29 mouse cellular contexts compared by ENCODE assay signal in genomic region chr11:78920411-78920939, GRCm38 (mm10). TPM values are rescaled to one million over a fixed set of nuclear protein-coding genes. Genes with fewer than 3 reads are reported as not detected.
DNase-seq lines count a peak whose midpoint lies in the region; ATAC-seq and TF ChIP-seq lines count a peak whose summit lies in the region.
"Had no signal": no experiment of that assay in that cellular context is flagged by ENCODE, and none has a peak within 500 bp of the region (broad histone marks: within the 10 kb centered on the region; RNA-seq: fewer than 3 reads in every experiment).

TSS of gene Nos2 (plus strand) at chr11:78920787.

- no peak within 1 kb of the TSS for H3K4me3 ChIP-seq in gastrocnemius, adult 2 months
- H3K4me3 ChIP-seq in CH12.LX (replicated peaks in 1 of 3; ENCODE audit: low read depth in 2 of 3, low read length in 2 of 3, poor library complexity in 1 of 3) = peak within 1 kb of the TSS in 2 of 3 experiments; percentile 38 to 40
- H3K4me3 ChIP-seq in intestine, embryonic 15.5 days (replicated peaks) = no peak within 1 kb of the TSS
- peak within 1 kb of the TSS; percentile 61 for H3K4me3 ChIP-seq in small intestine, adult 2 months (ENCODE audit: low read depth, low read length)
- no peak within 1 kb of the TSS for H3K4me3 ChIP-seq in embryonic facial prominence, embryonic 10.5 days
- H3K4me3 ChIP-seq: forebrain, embryonic 15.5 days; heart, adult 2 months; hindbrain, embryonic 13.5 days; limb, embryonic 12.5 days; midbrain, embryonic 15.5 days; neural tube, embryonic 13.5 days had no signal

- 53% methylated on average over 6 of the region's 6 CpGs for WGBS in intestine, embryonic 15.5 days
- 27% methylated on average over 6 of the region's 6 CpGs for WGBS in small intestine, adult 2 months
- 57% methylated on average over 6 of the region's 6 CpGs for WGBS in embryonic facial prominence, embryonic 10.5 days

- H3K9me3 ChIP-seq in CH12.LX (replicated peaks; ENCODE audit: low read length) = no peaks in the 10 kb centered on the region
- no peaks in the 10 kb centered on the region for H3K9me3 ChIP-seq in intestine, embryonic 15.5 days
- no peaks in the 10 kb centered on the region for H3K9me3 ChIP-seq in embryonic facial prominence, embryonic 10.5 days
- H3K9me3 ChIP-seq: forebrain, embryonic 15.5 days; G1E; hindbrain, embryonic 13.5 days; limb, embryonic 12.5 days; midbrain, embryonic 15.5 days; neural tube, embryonic 13.5 days had no signal

- ATAC-seq in intestine, embryonic 15.5 days = peak; percentile 57
- ATAC-seq: activated CD4-positive, CD25-positive, alpha-beta regulatory T cell, adult 4 months; forebrain, embryonic 15.5 days; inflammation-experienced regulatory T-cells, adult 6 months; liver, postnatal 0 days; midbrain, embryonic 15.5 days had no signal

- TF ChIP-seq CTCF in gastrocnemius, adult 2 months (IDR thresholded peaks at IDR 0.05) = no peak
- TF ChIP-seq CTCF in CH12.LX (conservative IDR thresholded peaks at IDR 0.05 in 1 of 2, IDR thresholded peaks at IDR 0.05 in 1 of 2; ENCODE audit: low read depth in 2 of 2, low read length in 2 of 2) = no peak
- TF ChIP-seq CTCF in small intestine, adult 2 months (IDR thresholded peaks at IDR 0.05; ENCODE audit: extremely low read depth, insufficient read length, insufficient replicate concordance, low read depth, low read length) = no peak

- TF ChIP-seq POLR2A in CH12.LX (IDR thresholded peaks at IDR 0.05; ENCODE audit: low read depth, low read length) = peak; percentile 59
- TF ChIP-seq POLR2A in small intestine, adult 2 months (IDR thresholded peaks at IDR 0.05; ENCODE audit: low read depth, low read length) = peak; percentile 59; the same call in 1 of the 2 replicates

- intact Hi-C loops in gastrocnemius, adult 2 months (cut with DNase I) = loop anchor here (10.0 kb wide), 1 partner anchor 356 kb away; no protein-coding TSS in a partner anchor

- peak within 1 kb of the TSS; percentile 38 for H3K4me2 ChIP-seq in CH12.LX (ENCODE audit: insufficient read depth, low read depth, poor library complexity, severe bottlenecking)
- no peak within 1 kb of the TSS for H3K4me2 ChIP-seq in intestine, embryonic 15.5 days (replicated peaks)
- H3K4me2 ChIP-seq: forebrain, embryonic 15.5 days; hindbrain, embryonic 13.5 days; limb, embryonic 12.5 days; liver, embryonic 11.5 days; midbrain, embryonic 15.5 days; neural tube, embryonic 13.5 days had no signal

- peaks cover 17 to 83% of the 10 kb centered on the region in 2 experiments for H3K4me1 ChIP-seq in CH12.LX (ENCODE audit: control insufficient read depth in 1 of 2, insufficient read depth in 2 of 2)
- H3K4me1 ChIP-seq in intestine, embryonic 15.5 days (replicated peaks) = peaks cover 13% of the 10 kb centered on the region; the same call in 1 of the 2 replicates
- peaks cover 15% of the 10 kb centered on the region for H3K4me1 ChIP-seq in small intestine, adult 2 months (ENCODE audit: control insufficient read depth, insufficient read depth, insufficient read length, low read length)
- peaks cover 28% of the 10 kb centered on the region for H3K4me1 ChIP-seq in embryonic facial prominence, embryonic 10.5 days

- no peak within 1 kb of the TSS for H3K27ac ChIP-seq in gastrocnemius, adult 2 months
- H3K27ac ChIP-seq in CH12.LX (ENCODE audit: insufficient read depth, low read depth) = peak within 1 kb of the TSS; percentile 17; the same call in 1 of the 2 replicates
- H3K27ac ChIP-seq in intestine, embryonic 15.5 days = no peak within 1 kb of the TSS
- peak within 1 kb of the TSS; percentile 88 for H3K27ac ChIP-seq in small intestine, adult 2 months (ENCODE audit: insufficient read depth, low read depth, low read length)
- no peak within 1 kb of the TSS for H3K27ac ChIP-seq in embryonic facial prominence, embryonic 10.5 days (replicated peaks)
- H3K27ac ChIP-seq: forebrain, embryonic 15.5 days; heart, adult 2 months; hindbrain, embryonic 13.5 days; limb, embryonic 12.5 days; midbrain, embryonic 15.5 days; neural tube, embryonic 13.5 days had no signal

- dilution Hi-C loops in CH12.LX (cut with MboI; ENCODE audit: extremely low pct_ligation_motif_present, extremely low pct_unique_long_range_greater_than_20kb, low sequenced_read_pairs) = no loop called here

- peak; percentile 24 for DNase-seq in gastrocnemius, adult 2 months
- no peak for DNase-seq in gastrocnemius, postnatal 4 days (ENCODE audit: low spot score in 2 of 2)
- DNase-seq in CH12.LX (ENCODE audit: extremely low read depth) = peak; percentile 97
- DNase-seq in ovary, postnatal 10 days (ENCODE audit: low spot score) = no peak
- DNase-seq in embryonic facial prominence, embryonic 10.5 days (ENCODE audit: low spot score) = no peak
- DNase-seq: cerebellum, adult 9-11 months; gastrocnemius, postnatal 14 days; heart, adult 2 months; heart, postnatal 36 days; kidney, adult 9 months; kidney, postnatal 25 days; layer of hippocampus, postnatal 36 days; liver, postnatal 0 days; lung, postnatal 10 days; thymus, adult 18-20 months; thymus, postnatal 4 days had no signal

- in situ Hi-C loops in CH12.LX (cut with MboI; ENCODE audit: low pct_ligation_motif_present, low pct_unique_long_range_greater_than_20kb, low sequenced_read_pairs) = no loop called here

- H3K36me3 ChIP-seq in CH12.LX (replicated peaks in 1 of 2; ENCODE audit: control insufficient read depth in 1 of 2, insufficient read depth in 1 of 2, low read length in 1 of 2) = peaks cover 0 to 7% of the 10 kb centered on the region in 2 experiments
- H3K36me3 ChIP-seq in intestine, embryonic 15.5 days = no peaks in the 10 kb centered on the region
- no peaks in the 10 kb centered on the region for H3K36me3 ChIP-seq in small intestine, adult 2 months (ENCODE audit: control insufficient read depth, insufficient read depth, low read length)
- no peaks in the 10 kb centered on the region for H3K36me3 ChIP-seq in embryonic facial prominence, embryonic 10.5 days (replicated peaks)
- H3K36me3 ChIP-seq: forebrain, embryonic 15.5 days; G1E; hindbrain, embryonic 13.5 days; limb, embryonic 12.5 days; midbrain, embryonic 15.5 days; neural tube, embryonic 13.5 days had no signal

- TF ChIP-seq EP300 in CH12.LX (IDR thresholded peaks at IDR 0.05; ENCODE audit: low read length) = peak; percentile 72

- no peak; the same call in none of the 2 replicates for TF ChIP-seq RAD21 in CH12.LX (IDR thresholded peaks at IDR 0.05; ENCODE audit: low read depth, low read length)

- H3K27me3 ChIP-seq in CH12.LX (replicated peaks) = no peaks in the 10 kb centered on the region
- peaks cover 21% of the 10 kb centered on the region for H3K27me3 ChIP-seq in intestine, embryonic 15.5 days (replicated peaks)
- H3K27me3 ChIP-seq in small intestine, adult 2 months (ENCODE audit: control insufficient read depth, insufficient read depth, low read length) = peaks cover 4% of the 10 kb centered on the region; the same call in 1 of the 2 replicates
- peaks cover 47% of the 10 kb centered on the region for H3K27me3 ChIP-seq in embryonic facial prominence, embryonic 10.5 days (replicated peaks; ENCODE audit: low read depth, poor library complexity, severe bottlenecking)

- H3K79me2 ChIP-seq in CH12.LX (replicated peaks; ENCODE audit: control insufficient read depth, extremely low read depth, insufficient read depth, poor library complexity, severe bottlenecking) = no peaks in the 10 kb centered on the region

- peak within 1 kb of the TSS; percentile 23; the same call in 1 of the 2 replicates for H3K9ac ChIP-seq in CH12.LX (ENCODE audit: insufficient read depth, low read depth)
- no peak within 1 kb of the TSS for H3K9ac ChIP-seq in intestine, embryonic 15.5 days
- H3K9ac ChIP-seq: forebrain, embryonic 15.5 days; hindbrain, embryonic 13.5 days; limb, embryonic 12.5 days; liver, postnatal 0 days; midbrain, embryonic 15.5 days; neural tube, embryonic 13.5 days had no signal

TF ChIP-seq in CH12.LX, 34 proteins besides CTCF, POLR2A, EP300 and RAD21 (continues in another document):
- TF ChIP-seq GABPA (IDR thresholded peaks at IDR 0.05; ENCODE audit: insufficient replicate concordance, low read depth, low read length) (no peak), NELFE (IDR thresholded peaks at IDR 0.05; ENCODE audit: low read depth, low read length) (peak; percentile 79), PAX5 (IDR thresholded peaks at IDR 0.05; ENCODE audit: low read length) (no peak), SIN3A (IDR thresholded peaks at IDR 0.05; ENCODE audit: low read length) (peak; percentile 58; the same call in 1 of the 2 replicates), NRF1 (IDR thresholded peaks at IDR 0.05; ENCODE audit: low read depth, low read length) (peak; percentile 40; the same call in 1 of the 2 replicates), USF1 (IDR thresholded peaks at IDR 0.05; ENCODE audit: low read depth, low read length) (no peak), MAZ (IDR thresholded peaks at IDR 0.05; ENCODE audit: low read depth, low read length) (peak; percentile 84), CHD2 (IDR thresholded peaks at IDR 0.05; ENCODE audit: low read length) (peak; percentile 58; the same call in 1 of the 2 replicates), POLR2AphosphoS2 (IDR thresholded peaks at IDR 0.05; ENCODE audit: low read depth, low read length) (no peak), TBP (conservative IDR thresholded peaks at IDR 0.05; ENCODE audit: low read depth, low read length) (peak; percentile 96), RCOR1 (conservative IDR thresholded peaks at IDR 0.05; ENCODE audit: low read depth, low read length) (peak; percentile 74; the same call in 1 of the 2 replicates), CHD1 (IDR thresholded peaks at IDR 0.05; ENCODE audit: low read depth, low read length) (peak; percentile 94), BHLHE40 (IDR thresholded peaks at IDR 0.05; ENCODE audit: low read depth, low read length) (peak; percentile 86), MAFK (IDR thresholded peaks at IDR 0.05; ENCODE audit: insufficient replicate concordance, low read length) (no peak; the same call in 1 of the 2 replicates), MAX (IDR thresholded peaks at IDR 0.05; ENCODE audit: low read length) (no peak), IRF4 (IDR thresholded peaks at IDR 0.05; ENCODE audit: low read depth, low read length) (peak; percentile 80), TCF12 (IDR thresholded peaks at IDR 0.05; ENCODE audit: low read depth, low read length) (peak; percentile 64), ZC3H11A (IDR thresholded peaks at IDR 0.05; ENCODE audit: low read depth, low read length) (no peak), ETS1 (conservative IDR thresholded peaks at IDR 0.05; ENCODE audit: low read depth, low read length) (peak; percentile 94)

RNA-seq across cellular contexts. Expression of gene Nos2, which starts in this region (rescaled TPM):
- total RNA-seq in gastrocnemius, adult 2 months (2021) = 1 to 10 TPM in 1 of 2 experiments, under 1 TPM in 1; 0.64 to 1.4 TPM
- total RNA-seq in gastrocnemius, postnatal 4 days (2021) = 1 to 10 TPM; 4.5 to 4.6 TPM
- total RNA-seq in CH12.LX (2012; rRNA removed) (0.80 and 3.4 TPM in 2 replicates), CH12.LX (2014; rRNA removed) (1.3 and 1.6 TPM in 2 replicates)
- polyA plus RNA-seq in CH12.LX (2012; ENCODE audit: insufficient read length, low read depth) = 1.8 and 2.0 TPM in 2 replicates
- polyA plus RNA-seq in intestine, embryonic 15.5 days (2015; fragmentation: Nextera tagmentation; extraction: Ambion mirVana) = 1.1 TPM in 2 replicates
- 4.4 and 13.0 TPM in 2 replicates for polyA plus RNA-seq in small intestine, adult 2 months (2012; rRNA removed)
- 0.77 and 1.3 TPM in 2 replicates for polyA plus RNA-seq in embryonic facial prominence, embryonic 10.5 days (2016; fragmentation: Nextera tagmentation; extraction: Ambion mirVana)
- total RNA-seq: common myeloid progenitor, adult 5-6 weeks; G1E; megakaryocyte-erythroid progenitor cell, adult 5-6 weeks had no signal
- polyA plus RNA-seq: activated CD4-positive, CD25-positive, alpha-beta regulatory T cell, adult 4 months; G1E; inflammation-experienced regulatory T-cells, adult 6 months; liver, postnatal 0 days had no signal

Comparison
In these comparisons a context has a peak if more than half of its experiments do, and no peak if none do; other contexts are left out.
1. DNase-seq: peak in gastrocnemius, adult 2 months (single experiment) and CH12.LX (single experiment); none in gastrocnemius, postnatal 4 days (0 of 2), ovary, postnatal 10 days (single experiment) and embryonic facial prominence, embryonic 10.5 days (single experiment).
2. H3K27ac ChIP-seq: peak in CH12.LX (single experiment) and small intestine, adult 2 months (single experiment); none in gastrocnemius, adult 2 months (single experiment), intestine, embryonic 15.5 days (single experiment) and embryonic facial prominence, embryonic 10.5 days (single experiment).
3. H3K4me3 ChIP-seq: peak in CH12.LX (2 of 3) and small intestine, adult 2 months (single experiment); none in gastrocnemius, adult 2 months (single experiment), intestine, embryonic 15.5 days (single experiment) and embryonic facial prominence, embryonic 10.5 days (single experiment).